Mouse (Mus musculus) MEL (cell line): ENCODE measurements at regions not wholly inside any gene's neighbourhood (a gene's known extent, or its start where the extent isn't known, plus 50 kb on each side); places are given as distances from the start of the nearest gene placed in this dataset.

Experiments used
- DNase-seq: peaks from one replicate; pipeline ENCODE4 v3.0.0; 2011; ENCODE audit warnings: low read depth, low spot score
- H3K27ac ChIP-seq: 2 replicates; pipeline ENCODE4 v1.5.1; 2012; ENCODE audit warnings: low read depth, mild to moderate bottlenecking, control low read depth, low read length, moderate library complexity; ENCODE audit not compliant: control insufficient read depth
- H3K27me3 ChIP-seq, 2 experiments: fragments of 150-350 bp in 1 of 2; sonication (generic) in 1 of 2; 2 replicates each; pipeline ENCODE4 v1.6.1; 2012; ENCODE audit warnings: low read length in 2 of 2, mild to moderate bottlenecking in 2 of 2, improper control_type of control experiment in 1 of 2, moderate library complexity in 1 of 2; ENCODE audit not compliant: insufficient read depth in 2 of 2, control insufficient read depth in 1 of 2
- H3K36me3 ChIP-seq, 2 experiments: 2 replicates each; pipeline ENCODE4 v1.6.1; 2012 to 2014; ENCODE audit warnings: low read length in 2 of 2, improper control_type of control experiment in 1 of 2, inconsistent platforms in 1 of 2, mild to moderate bottlenecking in 1 of 2; ENCODE audit not compliant: insufficient read depth in 2 of 2, control insufficient read depth in 1 of 2
- H3K4me1 ChIP-seq, 2 experiments: fragments of 150-350 bp in 1 of 2; sonication (generic) in 1 of 2; 2 replicates each; pipeline ENCODE4 v1.6.1; 2012; ENCODE audit warnings: low read length in 2 of 2, improper control_type of control experiment in 1 of 2, mild to moderate bottlenecking in 1 of 2; ENCODE audit not compliant: insufficient read depth in 2 of 2, control insufficient read depth in 1 of 2
- H3K4me3 ChIP-seq, 2 experiments: fragments of 150-350 bp in 1 of 2; sonication (generic) in 1 of 2; 2 replicates each; pipeline ENCODE4 v1.5.1; 2012; ENCODE audit warnings: low read depth in 2 of 2, low read length in 2 of 2, mild to moderate bottlenecking in 2 of 2, moderate library complexity in 2 of 2, control low read depth in 1 of 2, improper control_type of control experiment in 1 of 2; ENCODE audit not compliant: control insufficient read depth in 1 of 2, insufficient read depth in 1 of 2
- H3K79me2 ChIP-seq: 2 replicates; pipeline ENCODE4 v1.6.1; 2012; ENCODE audit warnings: mild to moderate bottlenecking, low read length, moderate library complexity; ENCODE audit not compliant: control insufficient read depth, poor library complexity, insufficient read depth
- H3K9ac ChIP-seq: 2 replicates; pipeline ENCODE4 v1.6.1; 2012; ENCODE audit warnings: low read depth, mild to moderate bottlenecking, control low read depth, low read length, moderate library complexity; ENCODE audit not compliant: control insufficient read depth, poor library complexity, severe bottlenecking
- H3K9me3 ChIP-seq: fragments of 150-350 bp; sonication (generic); replicated peaks from 2 replicates; pipeline ENCODE4 v1.6.1; 2012; ENCODE audit warnings: mild to moderate bottlenecking, low read length, improper control_type of control experiment, moderate library complexity; ENCODE audit not compliant: insufficient read depth
- BHLHE40 ChIP-seq: IDR thresholded peaks from 2 replicates; pipeline ENCODE4 v1.6.1; 2012; ENCODE audit warnings: low read depth, mild to moderate bottlenecking, inconsistent platforms, low read length, improper control_type of control experiment, borderline replicate concordance
- CHD2 ChIP-seq: IDR thresholded peaks from 2 replicates; pipeline ENCODE4 v1.6.1; 2011; ENCODE audit warnings: low read length, improper control_type of control experiment
- CTCF ChIP-seq, 3 experiments: IDR thresholded peaks in 2 of 3; conservative IDR thresholded peaks in 1 of 3; 2 replicates each; pipeline ENCODE4 v1.5.1; 2011 to 2012; ENCODE audit warnings: low read length in 3 of 3, low read depth in 2 of 3, mild to moderate bottlenecking in 2 of 3, improper control_type of control experiment in 1 of 3, inconsistent platforms in 1 of 3, mixed read lengths in 1 of 3, moderate library complexity in 1 of 3; ENCODE audit not compliant: control insufficient read depth in 1 of 3, insufficient read depth in 1 of 3, poor library complexity in 1 of 3, severe bottlenecking in 1 of 3
- ETS1 ChIP-seq: IDR thresholded peaks from 2 replicates; pipeline ENCODE4 v1.6.1; 2012; ENCODE audit warnings: low read depth, mild to moderate bottlenecking, inconsistent platforms, low read length, improper control_type of control experiment, moderate library complexity
- GABPA ChIP-seq: IDR thresholded peaks from 2 replicates; pipeline ENCODE4 v1.6.1; 2012; ENCODE audit warnings: low read depth, mild to moderate bottlenecking, inconsistent platforms, low read length, improper control_type of control experiment, moderate library complexity
- JUND ChIP-seq: IDR thresholded peaks from 2 replicates; pipeline ENCODE4 v1.6.1; 2011; ENCODE audit warnings: low read depth, mild to moderate bottlenecking, improper control_type of control experiment, low read length
- KAT2A ChIP-seq: conservative IDR thresholded peaks from 2 replicates; pipeline ENCODE4 v1.6.1; 2012; ENCODE audit warnings: low read depth, low read length, improper control_type of control experiment, inconsistent platforms
- MAFK ChIP-seq: IDR thresholded peaks from 2 replicates; pipeline ENCODE4 v1.6.1; 2011; ENCODE audit warnings: low read depth, mild to moderate bottlenecking, low read length, improper control_type of control experiment, borderline replicate concordance
- MAX ChIP-seq: IDR thresholded peaks from 2 replicates; pipeline ENCODE4 v1.6.1; 2011; ENCODE audit warnings: low read length, improper control_type of control experiment
- MAZ ChIP-seq: IDR thresholded peaks from 2 replicates; pipeline ENCODE4 v1.6.1; 2012; ENCODE audit warnings: low read depth, mild to moderate bottlenecking, inconsistent platforms, low read length, improper control_type of control experiment
- MXI1 ChIP-seq: IDR thresholded peaks from 2 replicates; pipeline ENCODE4 v1.6.1; 2011; ENCODE audit warnings: mild to moderate bottlenecking, low read depth, low read length, improper control_type of control experiment
- MYB ChIP-seq: IDR thresholded peaks from 2 replicates; pipeline ENCODE4 v1.6.1; 2011; ENCODE audit warnings: mild to moderate bottlenecking, low read depth, low read length, improper control_type of control experiment
- MYC ChIP-seq: IDR thresholded peaks from 2 replicates; pipeline ENCODE4 v1.6.1; 2011; ENCODE audit warnings: low read depth, mild to moderate bottlenecking, low read length, improper control_type of control experiment, moderate library complexity
- NELFE ChIP-seq: IDR thresholded peaks from 2 replicates; pipeline ENCODE4 v1.6.1; 2011; ENCODE audit warnings: low read depth, low read length, improper control_type of control experiment
- NRF1 ChIP-seq: IDR thresholded peaks from 2 replicates; pipeline ENCODE4 v1.6.1; 2014; ENCODE audit warnings: low read depth, mild to moderate bottlenecking, inconsistent platforms, low read length, improper control_type of control experiment, moderate library complexity; ENCODE audit not compliant: poor library complexity, insufficient read depth, severe bottlenecking
- POLR2AphosphoS2 ChIP-seq: IDR thresholded peaks from 2 replicates; pipeline ENCODE4 v1.6.1; 2011; ENCODE audit warnings: low read length, improper control_type of control experiment
- RAD21 ChIP-seq: IDR thresholded peaks from 2 replicates; pipeline ENCODE4 v1.6.1; 2011; ENCODE audit warnings: mild to moderate bottlenecking, low read depth, low read length, improper control_type of control experiment
- RCOR1 ChIP-seq: IDR thresholded peaks from 2 replicates; pipeline ENCODE4 v1.6.1; 2012; ENCODE audit warnings: low read depth, mild to moderate bottlenecking, inconsistent platforms, low read length, improper control_type of control experiment
- SIN3A ChIP-seq: IDR thresholded peaks from 2 replicates; pipeline ENCODE4 v1.6.1; 2012; ENCODE audit warnings: low read length, improper control_type of control experiment, inconsistent platforms
- SMC3 ChIP-seq: IDR thresholded peaks from 2 replicates; pipeline ENCODE4 v1.6.1; 2011; ENCODE audit warnings: low read depth, low read length, improper control_type of control experiment
- TBP ChIP-seq: IDR thresholded peaks from 2 replicates; pipeline ENCODE4 v1.8.0; 2011; ENCODE audit warnings: low read depth, low read length, improper control_type of control experiment
- TCF12 ChIP-seq: IDR thresholded peaks from 2 replicates; pipeline ENCODE4 v1.6.1; 2014; ENCODE audit warnings: low read depth, mild to moderate bottlenecking, inconsistent platforms, low read length, improper control_type of control experiment, moderate library complexity
- UBTF ChIP-seq: IDR thresholded peaks from 2 replicates; pipeline ENCODE4 v1.6.1; 2012; ENCODE audit warnings: low read depth, mild to moderate bottlenecking, inconsistent platforms, low read length, improper control_type of control experiment, moderate library complexity, borderline replicate concordance; ENCODE audit not compliant: insufficient read depth
- USF2 ChIP-seq, 2 experiments: IDR thresholded peaks; 2 replicates each; pipeline ENCODE4 v1.6.1; 2011 to 2012; ENCODE audit warnings: improper control_type of control experiment in 2 of 2, low read length in 2 of 2, borderline replicate concordance in 1 of 2, inconsistent platforms in 1 of 2, low read depth in 1 of 2, mild to moderate bottlenecking in 1 of 2; ENCODE audit not compliant: insufficient read depth in 1 of 2
- ZKSCAN1 ChIP-seq: IDR thresholded peaks from 2 replicates; pipeline ENCODE4 v1.6.1; 2012; ENCODE audit warnings: low read depth, mild to moderate bottlenecking, inconsistent platforms, low read length, improper control_type of control experiment, moderate library complexity
- ZNF384 ChIP-seq: IDR thresholded peaks from 2 replicates; pipeline ENCODE4 v1.6.1; 2012; ENCODE audit warnings: low read depth, mild to moderate bottlenecking, inconsistent platforms, low read length, improper control_type of control experiment

- H3K79me2 ChIP-seq: no peaks in the 10 kb centered on the region
- no peak overlapping the region for H3K27ac ChIP-seq
- no peak for DNase-seq
- no peak overlapping the region for H3K9ac ChIP-seq
- no peaks in the 10 kb centered on the region for H3K27me3 ChIP-seq
- TF ChIP-seq GABPA: no peak
- TF ChIP-seq ETS1: no peak
- TF ChIP-seq RAD21: no peak
- TF ChIP-seq ZNF384: no peak
- no peak for TF ChIP-seq JUND
- TF ChIP-seq RCOR1: no peak
- no peak for TF ChIP-seq KAT2A
- TF ChIP-seq MAFK: no peak
- no peak for TF ChIP-seq MAZ
- no peak for TF ChIP-seq CHD2
- TF ChIP-seq TCF12: no peak
- no peak for TF ChIP-seq SMC3
- no peak for TF ChIP-seq POLR2AphosphoS2
- no peak for TF ChIP-seq MXI1
- no peak for TF ChIP-seq MYC
- TF ChIP-seq ZKSCAN1: no peak
- no peak for TF ChIP-seq SIN3A
- no peak for TF ChIP-seq NELFE
- TF ChIP-seq MAX: no peak
- TF ChIP-seq NRF1: no peak
- H3K4me1 ChIP-seq: no peaks in the 10 kb centered on the region
- H3K4me3 ChIP-seq: no peak overlapping the region
- no peaks in the 10 kb centered on the region for H3K9me3 ChIP-seq
- H3K36me3 ChIP-seq: no peaks in the 10 kb centered on the region
Measured at GRCm38 (mm10) chr6:127215915-127216314, 63.9 kb upstream of the Ccnd2 start.

- Histone ChIP-seq H3K9me3 (no peaks in the 10 kb centered on the region), H3K4me1 (no peaks in the 10 kb centered on the region), H3K27ac (no peak overlapping the region), H3K79me2 (no peaks in the 10 kb centered on the region), H3K4me3 (no peak overlapping the region), H3K36me3 (no peaks in the 10 kb centered on the region), H3K27me3 (no peaks in the 10 kb centered on the region), H3K9ac (no peak overlapping the region)
- DNase-seq: no peak
- no peak for TF ChIP-seq TCF12
- TF ChIP-seq NELFE: no peak
- TF ChIP-seq USF2 (IDR thresholded peaks at IDR 0.05; ENCODE audit: borderline replicate concordance in 1 of 2, insufficient read depth in 1 of 2, low read depth in 1 of 2, low read length in 2 of 2): no peak
- no peak for TF ChIP-seq UBTF
- no peak for TF ChIP-seq RAD21
- no peak for TF ChIP-seq BHLHE40
- no peak for TF ChIP-seq CTCF (IDR thresholded peaks at IDR 0.05 in 2 of 3, conservative IDR thresholded peaks at IDR 0.05 in 1 of 3; ENCODE audit: control insufficient read depth in 1 of 3, insufficient read depth in 1 of 3, low read depth in 2 of 3, low read length in 3 of 3, poor library complexity in 1 of 3, severe bottlenecking in 1 of 3)
- no peak for TF ChIP-seq MAZ
- no peak for TF ChIP-seq MYB
- TF ChIP-seq TBP: no peak
- TF ChIP-seq POLR2AphosphoS2: no peak
- TF ChIP-seq NRF1: no peak
- TF ChIP-seq ETS1: no peak
Measured at GRCm38 (mm10) chr6:127218634-127219445, 66.8 kb upstream of the Ccnd2 start.
